Mouse (Mus musculus): ENCODE results near the gene Arhgap45.

GRCm38 (mm10) chr10:80056506-80056905, 40.1 kb downstream of the Arhgap45 start:
- TF ChIP-seq CTCF (IDR thresholded peaks at IDR 0.05; ENCODE audit: low read depth) (no peak), EP300 (optimal IDR thresholded peaks at IDR 0.05) (no peak)

Data from stomach, postnatal 0 days (tissue).